Mouse (Mus musculus): ENCODE measurements around the gene Ap3m1. TPM values are rescaled to one million over a fixed set of nuclear protein-coding genes. Genes with fewer than 3 reads are reported as not detected.

Ap3m1 gene
- total and polyA plus RNA-seq, 3 experiments: 32.6 to 73.4 (median 61.7) TPM

GRCm38 (mm10) chr14:20997548-20997947, 54.8 kb downstream of the Ap3m1 start:
- dilution Hi-C loops (cut with MboI; ENCODE audit: extremely low pct_ligation_motif_present, extremely low pct_unique_long_range_greater_than_20kb, low sequenced_read_pairs): no loop called here
- peaks cover 0 to 3% of the 10 kb centered on the region in 2 experiments for H3K36me3 ChIP-seq (replicated peaks in 1 of 2; ENCODE audit: control insufficient read depth in 1 of 2, insufficient read depth in 1 of 2, low read length in 1 of 2)

GRCm38 (mm10) chr14:20996361-20996760, 55.9 kb downstream of the Ap3m1 start:
- Histone ChIP-seq H3K27me3 (replicated peaks) (no peaks in the 10 kb centered on the region), H3K4me3 (replicated peaks in 1 of 3; ENCODE audit: low read depth in 2 of 3, low read length in 2 of 3, poor library complexity in 1 of 3) (no peak overlapping the region), H3K27ac (ENCODE audit: insufficient read depth, low read depth) (no peak overlapping the region), H3K79me2 (replicated peaks; ENCODE audit: control insufficient read depth, extremely low read depth, insufficient read depth, poor library complexity, severe bottlenecking) (no peaks in the 10 kb centered on the region), H3K9me3 (replicated peaks; ENCODE audit: low read length) (no peaks in the 10 kb centered on the region), H3K36me3 (replicated peaks in 1 of 2; ENCODE audit: control insufficient read depth in 1 of 2, insufficient read depth in 1 of 2, low read length in 1 of 2) (peaks cover 0 to 3% of the 10 kb centered on the region in 2 experiments), H3K9ac (ENCODE audit: insufficient read depth, low read depth) (no peak overlapping the region), H3K4me2 (ENCODE audit: insufficient read depth, low read depth, poor library complexity, severe bottlenecking) (no peak overlapping the region), H3K4me1 (ENCODE audit: control insufficient read depth in 1 of 2, insufficient read depth in 2 of 2) (no peaks in the 10 kb centered on the region)
- no peak for DNase-seq (ENCODE audit: extremely low read depth)
- in situ Hi-C loops (cut with MboI; ENCODE audit: low pct_ligation_motif_present, low pct_unique_long_range_greater_than_20kb, low sequenced_read_pairs): loop anchor here (10.0 kb wide), 1 partner anchor 112 kb away; no protein-coding TSS in a partner anchor
- dilution Hi-C loops (cut with MboI; ENCODE audit: extremely low pct_ligation_motif_present, extremely low pct_unique_long_range_greater_than_20kb, low sequenced_read_pairs): no loop called here
- no peak for TF ChIP-seq TCF12 (IDR thresholded peaks at IDR 0.05; ENCODE audit: low read depth, low read length)
- no peak for TF ChIP-seq MAZ (IDR thresholded peaks at IDR 0.05; ENCODE audit: low read depth, low read length)
- no peak for TF ChIP-seq KAT2A (IDR thresholded peaks at IDR 0.05; ENCODE audit: insufficient replicate concordance, low read length)

More at GRCm38 (mm10) chr14:20997548-20997947, 54.8 kb downstream of the Ap3m1 start:
- TF ChIP-seq NELFE (IDR thresholded peaks at IDR 0.05; ENCODE audit: low read depth, low read length): no peak
- no peak for TF ChIP-seq ETS1 (conservative IDR thresholded peaks at IDR 0.05; ENCODE audit: low read depth, low read length)
- no peak for TF ChIP-seq GABPA (IDR thresholded peaks at IDR 0.05; ENCODE audit: insufficient replicate concordance, low read depth, low read length)
- no peak for TF ChIP-seq CHD2 (IDR thresholded peaks at IDR 0.05; ENCODE audit: low read length)
- TF ChIP-seq POLR2A (IDR thresholded peaks at IDR 0.05; ENCODE audit: low read depth, low read length): no peak
- TF ChIP-seq TBP (conservative IDR thresholded peaks at IDR 0.05; ENCODE audit: low read depth, low read length): no peak
- TF ChIP-seq KAT2A (IDR thresholded peaks at IDR 0.05; ENCODE audit: insufficient replicate concordance, low read length): no peak
- TF ChIP-seq BHLHE40 (IDR thresholded peaks at IDR 0.05; ENCODE audit: low read depth, low read length): no peak
- Histone ChIP-seq H3K9me3 (replicated peaks; ENCODE audit: low read length) (no peaks in the 10 kb centered on the region), H3K27ac (ENCODE audit: insufficient read depth, low read depth) (no peak overlapping the region), H3K4me3 (replicated peaks in 1 of 3; ENCODE audit: low read depth in 2 of 3, low read length in 2 of 3, poor library complexity in 1 of 3) (no peak overlapping the region), H3K9ac (ENCODE audit: insufficient read depth, low read depth) (no peak overlapping the region), H3K27me3 (replicated peaks) (no peaks in the 10 kb centered on the region), H3K4me1 (ENCODE audit: control insufficient read depth in 1 of 2, insufficient read depth in 2 of 2) (no peaks in the 10 kb centered on the region), H3K79me2 (replicated peaks; ENCODE audit: control insufficient read depth, extremely low read depth, insufficient read depth, poor library complexity, severe bottlenecking) (no peaks in the 10 kb centered on the region), H3K4me2 (ENCODE audit: insufficient read depth, low read depth, poor library complexity, severe bottlenecking) (no peak overlapping the region)
- DNase-seq (ENCODE audit: extremely low read depth): no peak
- in situ Hi-C loops (cut with MboI; ENCODE audit: low pct_ligation_motif_present, low pct_unique_long_range_greater_than_20kb, low sequenced_read_pairs): loop anchor here (10.0 kb wide), 1 partner anchor 113 kb away; no protein-coding TSS in a partner anchor

GRCm38 (mm10) chr14:20995497-20995896, 56.8 kb downstream of the Ap3m1 start:
- H3K27ac ChIP-seq (ENCODE audit: insufficient read depth, low read depth): no peak overlapping the region
- H3K9me3 ChIP-seq (replicated peaks; ENCODE audit: low read length): no peaks in the 10 kb centered on the region
- no peak for DNase-seq (ENCODE audit: extremely low read depth)
- no peak overlapping the region for H3K4me3 ChIP-seq (replicated peaks in 1 of 3; ENCODE audit: low read depth in 2 of 3, low read length in 2 of 3, poor library complexity in 1 of 3)
- no peak for TF ChIP-seq JUND (conservative IDR thresholded peaks at IDR 0.05; ENCODE audit: low read depth, low read length)
- TF ChIP-seq MXI1 (IDR thresholded peaks at IDR 0.05; ENCODE audit: low read depth, low read length): no peak
- no peak for TF ChIP-seq GABPA (IDR thresholded peaks at IDR 0.05; ENCODE audit: insufficient replicate concordance, low read depth, low read length)
- TF ChIP-seq MYC (IDR thresholded peaks at IDR 0.05; ENCODE audit: low read depth, low read length): no peak
- TF ChIP-seq USF2 (conservative IDR thresholded peaks at IDR 0.05; ENCODE audit: low read depth, low read length): no peak
- TF ChIP-seq ELF1 (IDR thresholded peaks at IDR 0.05; ENCODE audit: low read depth, low read length): no peak
- TF ChIP-seq ZC3H11A (IDR thresholded peaks at IDR 0.05; ENCODE audit: low read depth, low read length): no peak
- TF ChIP-seq NRF1 (IDR thresholded peaks at IDR 0.05; ENCODE audit: low read depth, low read length): no peak
- TF ChIP-seq USF1 (IDR thresholded peaks at IDR 0.05; ENCODE audit: low read depth, low read length): no peak
- H3K79me2 ChIP-seq (replicated peaks; ENCODE audit: control insufficient read depth, extremely low read depth, insufficient read depth, poor library complexity, severe bottlenecking): no peaks in the 10 kb centered on the region
- no peaks in the 10 kb centered on the region for H3K36me3 ChIP-seq (replicated peaks in 1 of 2; ENCODE audit: control insufficient read depth in 1 of 2, insufficient read depth in 1 of 2, low read length in 1 of 2)
- no peak overlapping the region for H3K4me2 ChIP-seq (ENCODE audit: insufficient read depth, low read depth, poor library complexity, severe bottlenecking)
- dilution Hi-C loops (cut with MboI; ENCODE audit: extremely low pct_ligation_motif_present, extremely low pct_unique_long_range_greater_than_20kb, low sequenced_read_pairs) (no loop called here), in situ Hi-C loops (cut with MboI; ENCODE audit: low pct_ligation_motif_present, low pct_unique_long_range_greater_than_20kb, low sequenced_read_pairs) (loop anchor here (10.0 kb wide), 1 partner anchor 111 kb away; no protein-coding TSS in a partner anchor)
- H3K9ac ChIP-seq (ENCODE audit: insufficient read depth, low read depth): no peak overlapping the region
- no peaks in the 10 kb centered on the region for H3K4me1 ChIP-seq (ENCODE audit: control insufficient read depth in 1 of 2, insufficient read depth in 2 of 2)
- H3K27me3 ChIP-seq (replicated peaks): no peaks in the 10 kb centered on the region
